Mouse (Mus musculus) G1E (cell line): ENCODE measurements around the gene Chchd4.

Source experiments
- CTCF ChIP-seq: IDR thresholded peaks from 2 replicates; pipeline ENCODE4 v1.5.1; 2012; ENCODE audit warnings: low read depth, low read length, inconsistent platforms, mixed read lengths
- GATA1 ChIP-seq: IDR thresholded peaks from 2 replicates; pipeline ENCODE4 v1.6.1; 2012; ENCODE audit warnings: borderline replicate concordance, low read length, inconsistent platforms, mixed read lengths
- GATA2 ChIP-seq: IDR thresholded peaks from 2 replicates; pipeline ENCODE4 v1.6.1; 2012; ENCODE audit warnings: low read depth, low read length, inconsistent platforms, borderline replicate concordance
- POLR2AphosphoS5 ChIP-seq: IDR thresholded peaks from 2 replicates; pipeline ENCODE4 v1.6.1; 2012; ENCODE audit warnings: low read depth, low read length, inconsistent platforms; ENCODE audit not compliant: insufficient replicate concordance
- TAL1 ChIP-seq: conservative IDR thresholded peaks from 2 replicates; pipeline ENCODE4 v1.6.1; 2012; ENCODE audit warnings: low read depth, low read length, inconsistent platforms, mixed read lengths

- TF ChIP-seq CTCF (no peak), GATA2 (no peak), GATA1 (no peak), POLR2AphosphoS5 (no peak), TAL1 (no peak)
Measured at GRCm38 (mm10) chr6:91489872-91490271, 16.5 kb upstream of the Chchd4 start.
